Mouse (Mus musculus) Patski (cell line): ENCODE data around the gene Cand2. TPM values are rescaled to one million over a fixed set of nuclear protein-coding genes. Genes with fewer than 3 reads are reported as not detected.

Experiments used
- ATAC-seq: fragments of 100-300 bp; one replicate; pipeline ENCODE4 v1.8.0; 2021
- CTCF ChIA-PET: fragments of 350-600 bp; sonication (Branson Sonifier 250); formaldehyde crosslinking; loops from one replicate; lab custom pipeline; 2022; ENCODE audit warnings: inconsistent platforms; lab: Charles Lee
- POLR2A ChIA-PET: fragments of 350-600 bp; sonication (Branson Sonifier 250); formaldehyde crosslinking; loops from one replicate; lab custom pipeline; 2022; ENCODE audit warnings: antibody characterized with exemption, inconsistent platforms; lab: Charles Lee
- DNase-seq: peaks from one replicate; pipeline ENCODE4 v3.0.0-alpha.2; 2011; ENCODE audit warnings: low read depth, low spot score
- H3K27me3 ChIP-seq: fragments of 371-371 bp; one replicate; pipeline ENCODE4 v1.5.1; 2021
- CTCF ChIP-seq: fragments of 100-300 bp; IDR thresholded peaks from one replicate; pipeline ENCODE4 v1.5.1; 2021
- in situ Hi-C: fragments of 300-500 bp; cut with MboI; formaldehyde crosslinking; loops from 3 replicates; pipeline ENCODE4 v1.11.1; 2018; ENCODE audit warnings: low pct_unique_long_range_greater_than_20kb, mixed read lengths
- polyA plus RNA-seq: library from polyadenylated mRNA; unstranded; gene quantifications from one replicate; pipeline ENCODE4 v1.2.3, GENCODE M21; 2021

Gene Cand2
- polyA plus RNA-seq: 9.9 TPM

- no peak for ATAC-seq
- TF ChIP-seq CTCF: no peak
These were observed at the start of gene Cand2 for GRCm38 (mm10) chr6:115774501-115774921. TSS of gene Cand2 (plus strand) at chr6:115774538.

GRCm38 (mm10) chr6:115727108-115727507, 47.2 kb upstream of the Cand2 start:
- no peaks in the 10 kb centered on the region for H3K27me3 ChIP-seq
- TF ChIP-seq CTCF: peak; percentile 68
- ChIA-PET POLR2A (no interaction called here), CTCF (interaction anchor here (1.2 to 1.6 kb wide), 3 partner anchors 11 to 92 kb away, joined by 3 to 4 read pairs (median 3); no protein-coding TSS in a partner anchor)
- DNase-seq (no peak), ATAC-seq (no peak)
- in situ Hi-C loops: loop anchor here (25.0 kb wide), 1 partner anchor 515 kb away; no protein-coding TSS in a partner anchor

More at GRCm38 (mm10) chr6:115774501-115774921, at the start of gene Cand2:
- no peak for DNase-seq
- H3K27me3 ChIP-seq: no peaks in the 10 kb centered on the region
- ChIA-PET POLR2A (no interaction called here), CTCF (no interaction called here)
- in situ Hi-C loops: no loop called here

GRCm38 (mm10) chr6:115727570-115727969, 46.8 kb upstream of the Cand2 start:
- in situ Hi-C loops: loop anchor here (25.0 kb wide), 1 partner anchor 515 kb away; no protein-coding TSS in a partner anchor
- H3K27me3 ChIP-seq: no peaks in the 10 kb centered on the region
- ChIA-PET POLR2A (no interaction called here), CTCF (interaction anchor here (0.6 to 1.6 kb wide), 4 partner anchors 11 to 91 kb away, joined by 3 to 4 read pairs (median 3); no protein-coding TSS in a partner anchor)
- no peak for TF ChIP-seq CTCF
- no peak for DNase-seq
- no peak for ATAC-seq

- ChIA-PET POLR2A (interaction anchor here (0.7 kb wide), 1 partner anchor 20 kb away, joined by 3 read pairs; no protein-coding TSS in a partner anchor), CTCF (no interaction called here)
- no peak for TF ChIP-seq CTCF
- ATAC-seq (no peak), DNase-seq (no peak)
- H3K27me3 ChIP-seq: no peaks in the 10 kb centered on the region
- in situ Hi-C loops: loop anchor here (25.0 kb wide), 1 partner anchor 518 kb away; no protein-coding TSS in a partner anchor
These were observed 43.6 kb upstream of the Cand2 start for GRCm38 (mm10) chr6:115730560-115731342.

- DNase-seq: no peak
- POLR2A ChIA-PET: interaction anchor here (0.7 kb wide), 1 partner anchor 543 kb away, joined by 3 read pairs; no protein-coding TSS in a partner anchor
- CTCF ChIA-PET: no interaction called here
- no peak for ATAC-seq
- TF ChIP-seq CTCF: no peak
- H3K27me3 ChIP-seq: no peaks in the 10 kb centered on the region
- in situ Hi-C loops: loop anchor here (25.0 kb wide), 1 partner anchor 520 kb away; no protein-coding TSS in a partner anchor
These were observed 41.9 kb upstream of the Cand2 start for GRCm38 (mm10) chr6:115732341-115732928.

GRCm38 (mm10) chr6:115734909-115735308, 39.4 kb upstream of the Cand2 start:
- no peak for ATAC-seq
- peak; percentile 71 for TF ChIP-seq CTCF
- ChIA-PET CTCF (no interaction called here), POLR2A (no interaction called here)
- in situ Hi-C loops: loop anchor here (25.0 kb wide), 1 partner anchor 523 kb away; no protein-coding TSS in a partner anchor
- DNase-seq: no peak
- H3K27me3 ChIP-seq: no peaks in the 10 kb centered on the region

GRCm38 (mm10) chr6:115739056-115739455, 35.3 kb upstream of the Cand2 start:
- CTCF ChIA-PET: no interaction called here
- peaks cover 6% of the 10 kb centered on the region for H3K27me3 ChIP-seq
- DNase-seq (no peak), ATAC-seq (no peak)
- in situ Hi-C loops: loop anchor here (25.0 kb wide), 1 partner anchor 527 kb away; no protein-coding TSS in a partner anchor
- POLR2A ChIA-PET: no interaction called here
- no peak for TF ChIP-seq CTCF

- POLR2A ChIA-PET: no interaction called here
- no peak for DNase-seq
- H3K27me3 ChIP-seq: peaks cover 11% of the 10 kb centered on the region
- no peak for ATAC-seq
- CTCF ChIA-PET: no interaction called here
- TF ChIP-seq CTCF: no peak
- in situ Hi-C loops: loop anchor here (25.0 kb wide), 1 partner anchor 531 kb away; no protein-coding TSS in a partner anchor
These were observed 30.8 kb upstream of the Cand2 start for GRCm38 (mm10) chr6:115743569-115743968.

GRCm38 (mm10) chr6:115746326-115746725, 28.0 kb upstream of the Cand2 start:
- in situ Hi-C loops: loop anchor here (25.0 kb wide), 1 partner anchor 534 kb away; no protein-coding TSS in a partner anchor
- CTCF ChIA-PET: no interaction called here
- POLR2A ChIA-PET: interaction anchor here (0.9 kb wide), 1 partner anchor 22 kb away, joined by 3 read pairs; no protein-coding TSS in a partner anchor

GRCm38 (mm10) chr6:115755536-115755935, 18.8 kb upstream of the Cand2 start:
- CTCF ChIA-PET: no interaction called here
- TF ChIP-seq CTCF: no peak
- no peaks in the 10 kb centered on the region for H3K27me3 ChIP-seq
- no peak for ATAC-seq
- in situ Hi-C loops: no loop called here
- POLR2A ChIA-PET: no interaction called here
- DNase-seq: no peak

More at GRCm38 (mm10) chr6:115746326-115746725, 28.0 kb upstream of the Cand2 start:
- TF ChIP-seq CTCF: no peak
- DNase-seq (no peak), ATAC-seq (no peak)
- peaks cover 15% of the 10 kb centered on the region for H3K27me3 ChIP-seq
